Mouse (Mus musculus): ENCODE data around the gene Zfp207. TPM values are rescaled to one million over a fixed set of nuclear protein-coding genes. Genes with fewer than 3 reads are reported as not detected.

Zfp207 gene
- total and polyA plus RNA-seq, 3 experiments: 143 to 347 (median 186) TPM

- TF ChIP-seq ZC3H11A (IDR thresholded peaks at IDR 0.05; ENCODE audit: low read depth, low read length) (no peak), EP300 (IDR thresholded peaks at IDR 0.05; ENCODE audit: low read depth in 1 of 2, low read length in 2 of 2) (peak; percentile 84 to 95), MAZ (IDR thresholded peaks at IDR 0.05; ENCODE audit: low read depth, low read length) (peak; percentile 69), SIN3A (IDR thresholded peaks at IDR 0.05; ENCODE audit: low read length) (peak; percentile 72; the same call in 1 of the 2 replicates), TCF12 (IDR thresholded peaks at IDR 0.05; ENCODE audit: low read depth, low read length) (peak; percentile 91)
These were observed 557 bp downstream of the Zfp207 start (continued) for GRCm38 (mm10) chr11:80383626-80384046.

- H3K36me3 ChIP-seq (ENCODE audit: control insufficient read depth in 1 of 2, insufficient read depth in 2 of 2, low read length in 2 of 2): peaks cover 42 to 44% of the 10 kb centered on the region in 2 experiments
- peak overlapping the region; percentile 88 for H3K9ac ChIP-seq (ENCODE audit: control insufficient read depth, low read depth, low read length, poor library complexity, severe bottlenecking)
- H3K4me1 ChIP-seq (ENCODE audit: control insufficient read depth in 1 of 2, insufficient read depth in 2 of 2, low read length in 2 of 2): peaks cover 18 to 22% of the 10 kb centered on the region in 2 experiments
- peak overlapping the region; percentile 44 for H3K27ac ChIP-seq (ENCODE audit: control insufficient read depth, low read depth, low read length)
- no peaks in the 10 kb centered on the region for H3K9me3 ChIP-seq (replicated peaks; ENCODE audit: insufficient read depth, low read length)
- peak overlapping the region; percentile 75 to 78 for H3K4me3 ChIP-seq (ENCODE audit: control insufficient read depth in 1 of 2, insufficient read depth in 1 of 2, low read depth in 2 of 2, low read length in 2 of 2)
- peaks cover 58% of the 10 kb centered on the region for H3K79me2 ChIP-seq (ENCODE audit: control insufficient read depth, insufficient read depth, low read length, poor library complexity)
- no peaks in the 10 kb centered on the region for H3K27me3 ChIP-seq (ENCODE audit: control insufficient read depth in 1 of 2, insufficient read depth in 2 of 2, low read length in 2 of 2)
- DNase-seq (ENCODE audit: low read depth, low spot score): peak; percentile 54
- TF ChIP-seq USF1 (IDR thresholded peaks at IDR 0.05; ENCODE audit: low read depth, low read length): no peak
- no peak for TF ChIP-seq POLR2AphosphoS5 (IDR thresholded peaks at IDR 0.05; ENCODE audit: borderline replicate concordance, low read depth, low read length)
- TF ChIP-seq TCF12 (IDR thresholded peaks at IDR 0.05; ENCODE audit: low read depth, low read length): no peak
- TF ChIP-seq MXI1 (IDR thresholded peaks at IDR 0.05; ENCODE audit: low read depth, low read length): peak; percentile 48; the same call in 1 of the 2 replicates
- TF ChIP-seq CHD1 (IDR thresholded peaks at IDR 0.05; ENCODE audit: low read depth, low read length): no peak
- no peak for TF ChIP-seq MYB (IDR thresholded peaks at IDR 0.05; ENCODE audit: low read depth, low read length)
- no peak for TF ChIP-seq KAT2A (conservative IDR thresholded peaks at IDR 0.05; ENCODE audit: low read depth, low read length)
- TF ChIP-seq RCOR1 (IDR thresholded peaks at IDR 0.05; ENCODE audit: low read depth, low read length): peak; percentile 16; the same call in 1 of the 2 replicates
- TF ChIP-seq POLR2A (IDR thresholded peaks at IDR 0.05; ENCODE audit: control insufficient read depth in 1 of 2, insufficient read depth in 1 of 2, low read depth in 1 of 2, low read length in 2 of 2, poor library complexity in 1 of 2): peak in 1 of 2 experiments; percentile 14; a peak in 1 of 4 replicates
- peak; percentile 23; the same call in 1 of the 2 replicates for TF ChIP-seq ETS1 (IDR thresholded peaks at IDR 0.05; ENCODE audit: low read depth, low read length)
These were observed 1.4 kb downstream of the Zfp207 start for GRCm38 (mm10) chr11:80384461-80384860.

GRCm38 (mm10) chr11:80385055-80385454 is 2.0 kb downstream of the Zfp207 start:
- Histone ChIP-seq H3K27me3 (ENCODE audit: control insufficient read depth in 1 of 2, insufficient read depth in 2 of 2, low read length in 2 of 2) (no peaks in the 10 kb centered on the region), H3K9me3 (replicated peaks; ENCODE audit: insufficient read depth, low read length) (no peaks in the 10 kb centered on the region), H3K9ac (ENCODE audit: control insufficient read depth, low read depth, low read length, poor library complexity, severe bottlenecking) (peak overlapping the region; percentile 88), H3K36me3 (ENCODE audit: control insufficient read depth in 1 of 2, insufficient read depth in 2 of 2, low read length in 2 of 2) (peaks cover 48 to 50% of the 10 kb centered on the region in 2 experiments), H3K4me1 (ENCODE audit: control insufficient read depth in 1 of 2, insufficient read depth in 2 of 2, low read length in 2 of 2) (peaks cover 18 to 22% of the 10 kb centered on the region in 2 experiments), H3K79me2 (ENCODE audit: control insufficient read depth, insufficient read depth, low read length, poor library complexity) (peaks cover 60% of the 10 kb centered on the region), H3K27ac (ENCODE audit: control insufficient read depth, low read depth, low read length) (peak overlapping the region; percentile 44), H3K4me3 (ENCODE audit: control insufficient read depth in 1 of 2, insufficient read depth in 1 of 2, low read depth in 2 of 2, low read length in 2 of 2) (peak overlapping the region; percentile 75 to 78)
- peak; percentile 53 for DNase-seq (ENCODE audit: low read depth, low spot score)
- peak; percentile 12; the same call in 1 of the 2 replicates for TF ChIP-seq CHD1 (IDR thresholded peaks at IDR 0.05; ENCODE audit: low read depth, low read length)
- TF ChIP-seq JUND (IDR thresholded peaks at IDR 0.05; ENCODE audit: low read depth, low read length): no peak
- TF ChIP-seq USF2 (IDR thresholded peaks at IDR 0.05; ENCODE audit: borderline replicate concordance in 1 of 2, insufficient read depth in 1 of 2, low read depth in 1 of 2, low read length in 2 of 2): no peak
- TF ChIP-seq CTCF (IDR thresholded peaks at IDR 0.05 in 2 of 3, conservative IDR thresholded peaks at IDR 0.05 in 1 of 3; ENCODE audit: control insufficient read depth in 1 of 3, insufficient read depth in 1 of 3, low read depth in 2 of 3, low read length in 3 of 3, poor library complexity in 1 of 3, severe bottlenecking in 1 of 3): no peak
- TF ChIP-seq ZKSCAN1 (IDR thresholded peaks at IDR 0.05; ENCODE audit: low read depth, low read length): no peak
- no peak for TF ChIP-seq GATA1 (IDR thresholded peaks at IDR 0.05; ENCODE audit: low read depth, low read length)
- no peak for TF ChIP-seq SMC3 (IDR thresholded peaks at IDR 0.05; ENCODE audit: low read depth, low read length)
- TF ChIP-seq MXI1 (IDR thresholded peaks at IDR 0.05; ENCODE audit: low read depth, low read length): no peak; the same call in 1 of the 2 replicates

All from MEL (cell line).